In the genomic region with DNA sequence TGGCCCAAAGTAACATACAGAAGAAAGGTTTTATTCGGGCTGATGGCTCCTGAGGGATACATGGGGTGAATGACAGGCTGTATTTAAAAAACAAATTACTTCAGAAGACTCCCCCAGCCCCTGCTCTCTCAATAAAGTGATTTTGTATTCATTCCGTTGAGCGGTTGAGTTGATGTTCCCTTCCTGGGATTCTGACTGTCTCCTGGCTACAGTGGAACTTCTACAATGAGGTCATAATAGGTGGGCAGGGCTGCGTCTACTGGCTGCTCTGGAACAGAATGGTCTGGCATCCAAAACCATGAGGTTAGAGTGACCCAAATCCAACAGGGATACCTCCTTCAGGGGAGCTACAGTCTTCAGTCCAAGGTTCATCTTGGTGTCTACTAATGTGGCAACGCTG, we compare ENCODE assay signal across 8 mouse cellular contexts. TPM values are rescaled to one million over a fixed set of nuclear protein-coding genes. Genes with fewer than 3 reads are reported as not detected.
DNase-seq lines count a peak whose midpoint lies in the region; ATAC-seq and TF ChIP-seq lines count a peak whose summit lies in the region.

A gene (plus strand): TSS at position 301 of the 400 bp plus-strand sequence.

- no peak within 1 kb of the TSS for H3K4me3 ChIP-seq in cerebellum, adult 2 months (replicated peaks; ENCODE audit: insufficient read depth, low read depth, low read length)
- H3K4me3 ChIP-seq in forebrain, embryonic 10.5 days: no peak within 1 kb of the TSS
- no peak within 1 kb of the TSS for H3K4me3 ChIP-seq in hindbrain, embryonic 13.5 days
- no peak within 1 kb of the TSS for H3K4me3 ChIP-seq in liver, embryonic 14.5 days (ENCODE audit: insufficient read depth in 1 of 2, low read depth in 2 of 2, low read length in 2 of 2)

- 74% methylated on average over 5 of the region's 5 CpGs for WGBS in cerebellum, adult 2 months
- 85% methylated on average over 5 of the region's 5 CpGs for WGBS in forebrain, embryonic 10.5 days
- WGBS in hindbrain, embryonic 13.5 days: 75% methylated on average over 5 of the region's 5 CpGs
- WGBS in liver, embryonic 14.5 days (ENCODE audit: insufficient replicate concordance): 69% methylated on average over 5 of the region's 5 CpGs

- no peaks in the 10 kb centered on the region for H3K9me3 ChIP-seq in forebrain, embryonic 10.5 days
- H3K9me3 ChIP-seq in hindbrain, embryonic 13.5 days: no peaks in the 10 kb centered on the region
- no peaks in the 10 kb centered on the region for H3K9me3 ChIP-seq in liver, embryonic 14.5 days (ENCODE audit: control insufficient read depth, low read length)

- no peak within 1 kb of the TSS for H3K27ac ChIP-seq in cerebellum, adult 2 months (ENCODE audit: insufficient read depth, low read length)
- H3K27ac ChIP-seq in forebrain, embryonic 10.5 days: no peak within 1 kb of the TSS
- no peak within 1 kb of the TSS for H3K27ac ChIP-seq in hindbrain, embryonic 13.5 days
- H3K27ac ChIP-seq in liver, embryonic 14.5 days: no peak within 1 kb of the TSS

- DNase-seq in cerebellum, adult 2 months: no peak
- no peak for DNase-seq in forebrain, embryonic 10.5 days (ENCODE audit: extremely low spot score, low spot score)
- no peak for DNase-seq in liver, embryonic 14.5 days (ENCODE audit: low read depth in 3 of 3, low spot score in 3 of 3)
- DNase-seq in MN1 (ENCODE audit: low spot score): no peak
- DNase-seq in spleen, postnatal 36 days (ENCODE audit: low spot score in 2 of 2): no peak

- H3K9ac ChIP-seq in hindbrain, embryonic 13.5 days: no peak within 1 kb of the TSS
- H3K9ac ChIP-seq in liver, embryonic 14.5 days (replicated peaks): no peak within 1 kb of the TSS

- no peak within 1 kb of the TSS for H3K4me2 ChIP-seq in hindbrain, embryonic 13.5 days
- no peak within 1 kb of the TSS for H3K4me2 ChIP-seq in liver, embryonic 14.5 days (ENCODE audit: low read depth)

- no peaks in the 10 kb centered on the region for H3K36me3 ChIP-seq in forebrain, embryonic 10.5 days (replicated peaks)
- H3K36me3 ChIP-seq in hindbrain, embryonic 13.5 days: no peaks in the 10 kb centered on the region
- H3K36me3 ChIP-seq in liver, embryonic 14.5 days (replicated peaks; ENCODE audit: control insufficient read depth, insufficient read depth, low read depth): no peaks in the 10 kb centered on the region

- no peaks in the 10 kb centered on the region for H3K4me1 ChIP-seq in cerebellum, adult 2 months (ENCODE audit: control insufficient read depth, insufficient read depth, low read length)
- H3K4me1 ChIP-seq in forebrain, embryonic 10.5 days: no peaks in the 10 kb centered on the region
- no peaks in the 10 kb centered on the region for H3K4me1 ChIP-seq in hindbrain, embryonic 13.5 days (replicated peaks)
- H3K4me1 ChIP-seq in liver, embryonic 14.5 days (replicated peaks; ENCODE audit: control insufficient read depth in 2 of 2, insufficient read depth in 2 of 2, low read length in 1 of 2): no peaks in the 10 kb centered on the region

- no peak for TF ChIP-seq EP300 in liver, embryonic 14.5 days (IDR thresholded peaks at IDR 0.05; ENCODE audit: low read depth)

- TF ChIP-seq CTCF in cerebellum, adult 2 months (IDR thresholded peaks at IDR 0.05; ENCODE audit: borderline replicate concordance, insufficient read depth, low read depth, low read length): no peak
- no peak for TF ChIP-seq CTCF in liver, embryonic 14.5 days (IDR thresholded peaks at IDR 0.05; ENCODE audit: low read depth)

- no peak for ATAC-seq in cerebellum, adult (ENCODE audit: insufficient number of reproducible peaks, low FRiP score, low TSS enrichment)
- no peak for ATAC-seq in CD4-positive, CD25-positive, alpha-beta regulatory T cell, adult 4 months
- no peak for ATAC-seq in hindbrain, embryonic 13.5 days (ENCODE audit: low FRiP score)
- ATAC-seq in liver, embryonic 14.5 days (ENCODE audit: insufficient read depth): no peak

- no peak for TF ChIP-seq POLR2A in cerebellum, adult 2 months (IDR thresholded peaks at IDR 0.05; ENCODE audit: borderline replicate concordance, insufficient read depth, low read length)

- no peaks in the 10 kb centered on the region for H3K27me3 ChIP-seq in cerebellum, adult 2 months (ENCODE audit: control insufficient read depth, insufficient read depth, low read length)
- H3K27me3 ChIP-seq in forebrain, embryonic 10.5 days (ENCODE audit: poor library complexity, severe bottlenecking): no peaks in the 10 kb centered on the region
- H3K27me3 ChIP-seq in hindbrain, embryonic 13.5 days: peaks cover 7% of the 10 kb centered on the region; the same call in 1 of the 2 replicates
- H3K27me3 ChIP-seq in liver, embryonic 14.5 days (ENCODE audit: control insufficient read depth, insufficient read depth, low read length): no peaks in the 10 kb centered on the region

RNA-seq across cellular contexts. Expression of the gene that starts here (rescaled TPM):
- polyA plus RNA-seq in cerebellum, adult 2 months (2012; rRNA removed): 36.9 and 40.5 TPM in 2 replicates
- polyA plus RNA-seq in CD4-positive, CD25-positive, alpha-beta regulatory T cell, adult 4 months (2017; shearing (Covaris generic)): 100 to 1,000 TPM; 160 to 164 TPM
- polyA plus RNA-seq in forebrain, embryonic 10.5 days (2016; fragmentation: Nextera tagmentation; extraction: Ambion mirVana): 181 and 185 TPM in 2 replicates
- polyA plus RNA-seq in hindbrain, embryonic 13.5 days (2015; fragmentation: Nextera tagmentation; extraction: Ambion mirVana): 175 and 179 TPM in 2 replicates
- polyA plus RNA-seq in liver, embryonic 14.5 days (2012; rRNA removed): 13.2 and 20.1 TPM in 2 replicates
- 41.8 and 44.7 TPM in 2 replicates for polyA plus RNA-seq in liver, embryonic 14.5 days (2014; fragmentation: Nextera tagmentation; extraction: Ambion mirVana)
